Mouse (Mus musculus) cerebellum, postnatal 4 days (tissue): ENCODE measurements around the gene Nbea.

ENCODE experiments used
- DNase-seq, 2 experiments: peaks; one replicate each; pipeline ENCODE4 v3.0.0; 2022; ENCODE audit warnings: low spot score in 2 of 2, mixed read lengths in 1 of 2

The Nbea gene

GRCm38 (mm10) chr3:55828481-55829256 lies 354.8 kb downstream of the Nbea start:
- no peak for DNase-seq

DNA sequence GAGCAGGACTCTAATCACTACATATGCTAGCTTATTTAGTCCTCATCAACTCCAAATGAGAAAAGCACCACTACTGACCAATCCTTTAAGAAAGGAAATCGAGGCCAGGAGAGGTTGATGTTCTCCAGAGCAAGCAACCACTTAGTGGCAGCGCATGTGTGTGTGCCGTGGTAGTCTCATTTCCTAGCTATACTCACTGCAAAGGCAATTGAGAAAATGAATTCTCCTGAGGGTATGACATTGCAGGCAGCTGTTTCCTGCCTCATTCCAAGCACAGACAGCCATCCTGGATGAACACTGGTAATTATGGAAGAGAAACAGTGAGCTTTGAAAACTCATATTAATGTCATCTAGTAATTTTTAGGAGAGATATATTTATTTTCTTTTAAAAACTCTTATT lies 358.6 kb downstream of the Nbea start:
- no peak for DNase-seq

- DNase-seq, result no peak
These were observed 363.9 kb downstream of the Nbea start for GRCm38 (mm10) chr3:55819598-55819997.

DNA sequence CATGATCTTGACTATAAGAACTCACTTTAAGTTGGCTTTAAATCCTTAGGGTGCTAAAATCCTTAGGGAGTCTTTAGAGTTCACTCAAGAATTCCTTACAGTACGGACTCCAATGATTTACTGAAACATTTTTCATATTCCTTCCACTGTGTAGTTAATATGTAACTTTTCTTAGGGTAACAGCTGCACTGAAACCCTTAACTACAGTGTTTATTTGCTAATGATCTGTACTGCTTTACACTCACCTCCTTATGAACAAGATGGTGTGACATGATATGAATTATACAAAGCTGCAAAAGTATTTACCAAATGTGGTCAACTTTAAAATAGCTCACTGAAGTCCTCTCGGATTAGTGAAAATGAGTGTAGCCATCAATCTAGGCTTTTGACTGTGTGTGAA lies 365.4 kb downstream of the Nbea start:
- no peak for DNase-seq

- DNase-seq, result no peak
These were observed 366.7 kb downstream of the Nbea start for GRCm38 (mm10) chr3:55816638-55817375.

- DNase-seq, result no peak
These were observed 367.4 kb downstream of the Nbea start for GRCm38 (mm10) chr3:55816096-55816495.

DNA sequence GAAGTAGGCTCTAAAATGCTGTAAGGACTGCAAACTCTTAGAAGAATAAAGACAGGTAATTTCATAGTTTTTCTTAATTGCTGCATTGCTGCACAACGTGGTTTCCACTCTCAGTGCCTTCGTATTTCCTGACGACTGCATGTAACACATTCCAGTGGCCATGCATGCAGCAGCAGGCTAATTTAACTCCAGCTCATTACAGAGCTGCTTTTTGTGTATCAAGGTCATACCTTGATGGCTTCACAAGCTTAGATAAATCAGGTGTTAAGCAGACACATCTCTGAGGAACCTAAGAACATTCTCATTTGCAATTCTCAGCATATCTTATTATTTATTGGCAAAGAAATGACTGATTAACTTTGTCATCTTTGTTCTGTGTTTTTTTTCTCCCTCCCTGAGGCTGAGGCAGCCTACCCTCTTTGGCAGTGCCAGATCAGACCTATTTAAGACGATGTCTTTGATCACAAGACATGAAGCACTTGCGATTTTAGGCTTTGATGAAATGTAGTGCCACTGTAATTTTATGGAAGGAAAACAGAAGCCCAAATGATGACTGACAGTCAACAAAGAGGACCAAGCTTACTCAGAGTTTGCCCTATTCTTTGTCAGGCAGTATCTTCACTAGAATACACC lies 368.4 kb downstream of the Nbea start:
- DNase-seq, result no peak

DNA sequence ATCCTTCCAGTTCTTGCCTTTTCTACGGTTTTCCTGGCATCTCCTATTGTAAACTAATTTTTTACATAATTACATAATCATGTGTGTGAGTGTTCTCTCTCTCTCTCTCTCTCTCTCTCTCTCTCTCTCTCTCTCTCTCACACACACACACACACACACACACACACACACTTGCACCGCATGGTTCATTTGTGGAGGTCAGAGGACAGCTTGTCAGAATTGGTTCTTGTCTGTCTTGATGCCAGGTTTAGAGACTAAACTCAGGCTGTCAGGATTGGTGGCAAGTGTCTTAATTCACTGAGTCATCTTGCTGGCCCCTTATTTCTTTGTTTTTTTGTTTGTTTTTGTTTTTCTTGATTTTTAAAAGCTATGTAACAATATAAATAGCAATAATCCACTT lies 388.7 kb downstream of the Nbea start:
- DNase-seq, result no peak

DNA sequence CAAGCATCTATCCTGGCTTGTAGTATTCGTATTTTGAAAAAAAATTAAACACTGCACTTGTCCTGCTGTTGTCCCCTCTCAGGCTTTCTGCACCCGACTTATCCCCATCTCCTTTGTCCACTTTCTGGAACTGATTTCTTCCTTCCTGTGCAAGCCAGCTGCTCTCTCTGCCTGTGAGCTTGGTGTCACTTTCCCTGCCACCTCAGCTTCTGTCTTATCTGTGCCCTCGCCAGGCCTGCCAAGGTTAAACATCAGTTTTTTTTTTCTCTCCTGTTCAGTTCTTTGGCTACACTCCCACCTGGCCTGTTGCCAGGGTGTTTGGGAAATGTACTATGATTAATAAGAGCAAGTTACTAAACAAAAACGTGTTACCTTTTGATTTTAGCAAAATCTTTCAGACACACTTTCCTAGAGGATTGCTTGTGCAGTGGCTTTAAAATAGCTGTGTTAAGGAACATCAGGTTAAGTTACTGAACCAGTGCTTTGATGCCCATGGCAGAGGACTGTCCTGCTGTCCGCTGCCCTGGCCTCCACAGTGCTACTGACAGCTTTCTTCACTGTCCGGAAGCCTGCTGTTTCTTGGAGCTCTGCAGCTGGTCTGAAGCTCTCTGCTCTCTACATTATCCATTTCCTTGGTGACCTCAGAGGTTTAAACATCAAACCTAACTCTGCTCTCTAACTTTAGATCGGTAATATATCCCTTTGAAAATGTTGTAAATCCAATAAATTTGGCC lies 389.5 kb downstream of the Nbea start:
- DNase-seq, result peak in 1 of 2 experiments; percentile 83

- DNase-seq, result peak in 1 of 2 experiments; percentile 58
These were observed 391.2 kb downstream of the Nbea start for GRCm38 (mm10) chr3:55792251-55792650.

GRCm38 (mm10) chr3:55790609-55791008 lies 392.9 kb downstream of the Nbea start:
- no peak for DNase-seq

DNA sequence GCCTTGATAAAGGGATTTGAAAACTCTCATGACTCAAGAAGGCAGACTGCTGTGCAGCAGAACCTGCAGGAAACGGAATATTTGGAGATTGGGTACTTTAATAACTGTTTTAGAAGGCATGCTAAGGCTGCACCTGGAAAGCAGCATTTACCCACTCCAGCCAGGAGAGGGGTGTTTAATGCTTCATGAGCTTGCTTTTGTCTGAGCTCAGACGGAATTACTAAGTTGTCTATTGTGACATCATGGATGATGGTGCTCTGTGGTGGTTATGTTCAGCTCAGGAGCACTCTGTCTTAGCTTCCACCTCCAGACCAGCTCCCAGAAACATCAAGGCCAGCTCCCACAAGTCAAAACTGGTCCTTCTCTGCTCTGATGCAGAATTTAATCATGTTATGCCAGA lies 393.6 kb downstream of the Nbea start:
- no peak for DNase-seq

- no peak for DNase-seq
These were observed 394.8 kb downstream of the Nbea start for GRCm38 (mm10) chr3:55788621-55789201.

DNA sequence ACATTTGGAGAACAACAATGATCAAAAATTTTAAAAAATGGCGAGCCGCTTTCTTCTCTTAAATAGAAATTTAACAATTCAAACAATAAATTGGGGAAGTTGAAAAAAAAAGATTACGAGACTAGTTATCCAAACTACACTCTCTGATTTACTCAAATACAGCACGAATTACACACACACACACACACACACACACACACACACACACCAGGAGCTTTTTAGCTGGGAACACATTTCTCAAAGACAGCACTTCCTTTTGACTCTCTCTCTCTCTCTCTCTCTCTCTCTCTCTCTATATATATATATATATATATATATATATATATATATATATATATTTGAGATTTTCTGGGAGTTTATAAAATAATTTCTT lies 395.3 kb downstream of the Nbea start:
- DNase-seq, result no peak

DNA sequence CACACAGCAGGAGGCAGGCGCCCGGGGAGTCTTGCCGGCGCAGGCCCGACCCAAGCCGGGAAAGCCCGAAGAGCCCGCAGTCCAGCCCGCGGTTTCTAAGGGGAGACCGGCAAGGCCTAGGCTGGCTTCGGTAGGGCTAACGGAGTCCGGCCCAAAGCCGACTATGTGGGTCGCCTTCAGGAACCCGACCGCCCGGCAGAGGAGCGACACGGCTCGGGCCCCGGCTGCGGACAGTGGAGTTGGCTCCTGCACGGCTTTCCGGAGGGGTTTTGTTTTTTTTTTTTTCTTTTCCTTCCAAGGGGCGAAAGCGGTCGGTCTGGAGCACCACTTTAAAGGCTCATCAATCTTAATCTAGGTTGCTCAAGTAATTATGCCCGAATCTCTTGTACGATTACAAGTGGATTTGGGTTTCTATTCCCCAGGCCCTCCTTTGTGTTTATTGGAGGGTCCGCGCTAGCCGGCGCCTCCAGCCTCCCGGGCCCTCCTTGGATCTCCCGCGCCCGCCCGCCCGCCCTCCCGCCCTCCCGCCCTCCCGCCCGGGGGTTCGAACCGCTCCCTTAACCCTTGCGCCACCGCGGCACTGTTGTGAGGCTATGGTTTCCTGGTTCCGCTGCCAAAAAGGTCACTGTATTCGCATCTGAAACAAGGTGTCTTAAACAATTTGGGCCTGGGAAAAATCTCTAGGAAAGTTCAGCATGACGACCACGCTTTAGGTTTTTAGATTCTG lies 395.9 kb downstream of the Nbea start:
- peak; percentile 25 to 68 for DNase-seq

DNA sequence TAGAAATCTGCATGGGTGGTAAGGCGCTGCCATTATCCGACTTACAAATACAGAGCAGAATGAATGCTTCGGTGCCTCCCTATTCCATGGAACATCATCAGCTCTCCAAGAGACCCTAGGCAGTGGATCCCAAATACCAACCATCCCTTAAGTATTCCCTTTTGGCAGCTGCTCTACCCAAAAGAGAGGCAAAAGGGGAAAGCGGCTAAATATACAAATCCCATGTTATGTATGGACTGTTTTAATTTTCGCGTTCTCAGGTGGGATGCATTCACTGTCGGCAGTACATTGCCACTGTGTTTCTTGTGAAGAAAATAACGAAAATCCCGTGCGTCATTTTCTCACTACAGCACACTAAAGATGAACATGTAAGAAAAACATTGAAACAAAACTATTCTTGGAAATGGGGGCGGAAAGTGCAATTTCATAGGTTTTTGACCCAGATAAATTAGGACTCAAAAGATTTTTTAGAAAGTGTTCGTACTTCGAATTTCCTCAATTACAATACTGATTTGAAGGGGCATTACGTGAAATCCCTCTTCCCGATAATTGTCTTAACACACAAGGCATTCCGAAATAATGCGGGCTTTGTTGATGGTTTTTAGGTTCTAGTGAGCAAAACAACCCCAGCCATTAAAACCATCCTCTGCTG lies 396.5 kb downstream of the Nbea start:
- peak in 1 of 2 experiments; percentile 21 for DNase-seq

DNA sequence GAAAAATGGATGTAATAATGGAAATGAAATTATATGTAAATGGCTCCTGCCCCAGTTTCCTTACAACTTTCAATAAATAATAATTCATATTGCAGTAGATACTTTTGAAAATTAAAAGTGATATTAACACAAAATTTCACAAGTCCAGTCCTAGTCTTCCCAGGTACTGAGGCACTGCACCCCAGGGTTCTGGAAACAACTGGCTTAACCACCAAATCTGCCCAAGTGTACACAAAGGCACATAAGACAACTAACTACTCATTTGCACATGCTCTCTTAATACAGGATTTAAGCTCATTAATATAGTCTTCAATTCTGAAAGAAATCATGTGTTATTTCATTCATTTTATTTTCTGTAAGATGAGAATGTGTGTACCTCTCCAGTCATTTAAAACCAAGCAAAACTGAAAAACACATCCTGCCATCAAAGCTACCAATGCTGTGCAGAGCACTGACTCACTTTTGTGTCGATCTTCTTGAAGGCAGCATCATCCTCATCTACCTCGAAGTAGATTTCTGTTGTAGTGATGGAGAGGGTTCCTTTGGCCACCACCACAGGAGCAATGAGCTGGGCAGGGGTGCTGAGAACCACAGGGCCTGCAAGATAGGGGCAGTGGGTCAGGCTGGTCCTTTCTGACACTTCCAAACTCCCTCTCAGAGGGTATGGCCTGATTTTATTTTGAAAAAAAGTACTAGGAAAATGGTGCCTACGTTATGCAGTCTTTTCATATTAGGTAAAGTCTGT lies 397.3 kb downstream of the Nbea start:
- no peak for DNase-seq

- DNase-seq, result no peak
These were observed 398.1 kb downstream of the Nbea start for GRCm38 (mm10) chr3:55785266-55785980.

DNA sequence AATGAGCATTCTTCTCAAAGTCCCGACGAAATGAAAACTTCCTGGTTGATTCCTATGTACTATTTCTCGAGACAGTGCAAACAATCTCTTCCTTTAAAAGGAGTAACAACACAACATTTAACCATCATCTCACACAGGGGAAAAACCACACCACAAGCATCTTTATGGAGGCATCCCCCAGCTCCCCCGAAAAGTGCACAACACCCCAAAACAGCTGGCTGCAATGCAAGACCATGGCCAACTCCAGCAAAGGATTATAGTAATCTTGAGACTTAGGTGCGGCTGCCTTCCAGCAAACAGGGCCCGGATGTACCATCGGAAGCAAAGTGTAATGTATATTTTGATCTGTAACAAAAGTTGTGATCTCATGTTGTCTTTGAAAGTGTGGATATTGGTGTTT lies 399.4 kb downstream of the Nbea start:
- no peak for DNase-seq
